Mouse (Mus musculus) layer of hippocampus, adult 18-20 months (tissue): ENCODE measurements around the gene Timm10b. TPM values are rescaled to one million over a fixed set of nuclear protein-coding genes. Genes with fewer than 3 reads are reported as not detected.

ENCODE experiments used
- DNase-seq, 2 experiments: peaks; one replicate each; pipeline ENCODE4 v3.0.0; 2022; ENCODE audit warnings: low spot score in 2 of 2
- long read RNA-seq: library from polyadenylated mRNA; stranded (forward); transcript quantifications from one replicate; pipeline ENCODE4 v2.0.0, GENCODE M21; 2021
- total RNA-seq, 2 experiments: library from RNA; stranded (reverse); gene quantifications; 2 replicates each; pipeline ENCODE4 v1.2.3; 2021

The Timm10b gene
- 10 to 100 TPM; 69.2 to 73.6 TPM for total RNA-seq
- long read RNA-seq, transcript Timm10b-203 (3 exons, 3,273 nt) = major isoform, 21 of 43 reads
- long read RNA-seq, partial matches to known transcripts = 0 of 43 reads
- long read RNA-seq, other reads (novel, unspliced or antisense) = 7 of 43 reads

- no peak for DNase-seq
Observed at GRCm38 (mm10) chr7:105639756-105640155, at the start of gene Timm10b. TSS of gene Timm10b (plus strand) at chr7:105640056.

- DNase-seq = no peak
Observed at GRCm38 (mm10) chr7:105590097-105590496, 49.8 kb upstream of the Timm10b start.

GRCm38 (mm10) chr7:105602860-105603623, 36.8 kb upstream of the Timm10b start:
- peak; percentile 22 to 76 for DNase-seq

GRCm38 (mm10) chr7:105608467-105608866, 31.4 kb upstream of the Timm10b start:
- DNase-seq = no peak

- DNase-seq = no peak
Observed at GRCm38 (mm10) chr7:105611767-105612166, 28.1 kb upstream of the Timm10b start.

GRCm38 (mm10) chr7:105614400-105614799, 25.5 kb upstream of the Timm10b start:
- DNase-seq = no peak

GRCm38 (mm10) chr7:105615720-105616119, 24.1 kb upstream of the Timm10b start:
- no peak for DNase-seq

- DNase-seq = no peak
Observed at GRCm38 (mm10) chr7:105616561-105616960, 23.3 kb upstream of the Timm10b start.

GRCm38 (mm10) chr7:105617810-105618209, 22.0 kb upstream of the Timm10b start:
- no peak for DNase-seq

- no peak for DNase-seq
Observed at GRCm38 (mm10) chr7:105619701-105620100, 20.2 kb upstream of the Timm10b start.

- DNase-seq = no peak
Observed at GRCm38 (mm10) chr7:105621053-105621452, 18.8 kb upstream of the Timm10b start.

GRCm38 (mm10) chr7:105621646-105622292, 18.1 kb upstream of the Timm10b start:
- peak in 1 of 2 experiments; percentile 56 for DNase-seq

- DNase-seq = no peak
Observed at GRCm38 (mm10) chr7:105625397-105625796, 14.5 kb upstream of the Timm10b start.

GRCm38 (mm10) chr7:105628633-105629032, 11.2 kb upstream of the Timm10b start:
- peak in 1 of 2 experiments; percentile 60 for DNase-seq

GRCm38 (mm10) chr7:105632551-105632972, 7.3 kb upstream of the Timm10b start:
- no peak for DNase-seq

- peak; percentile 87 to 91 for DNase-seq
Observed at GRCm38 (mm10) chr7:105633127-105633800, 6.6 kb upstream of the Timm10b start, which contains the start of gene Trim3. TSS of gene Trim3 (minus strand) at chr7:105633571.

GRCm38 (mm10) chr7:105633801-105634135, 6.1 kb upstream of the Timm10b start:
- DNase-seq = no peak

GRCm38 (mm10) chr7:105634272-105634920, 5.5 kb upstream of the Timm10b start:
- DNase-seq = no peak

GRCm38 (mm10) chr7:105635726-105636125, 4.1 kb upstream of the Timm10b start:
- no peak for DNase-seq

GRCm38 (mm10) chr7:105638776-105639175, 1.1 kb upstream of the Timm10b start:
- DNase-seq = no peak

- no peak for DNase-seq
Observed at GRCm38 (mm10) chr7:105639304-105639703, 552 bp upstream of the Timm10b start.
